Mouse (Mus musculus) c-Kit-positive CD71-positive TER-119-positive erythroid progenitor cells, embryonic 14.5 days (primary cell): ENCODE measurements at regions not wholly inside any gene's neighbourhood (a gene's known extent, or its start where the extent isn't known, plus 50 kb on each side); places are given as distances from the start of the nearest gene placed in this dataset.
A peak's percentile ranks its signal among the peaks of the same experiment; 100 is the strongest.

Experiments used
- DNase-seq: peaks from one replicate; pipeline ENCODE4 v3.0.0-alpha.2; 2013; ENCODE audit warnings: low spot score

DNA sequence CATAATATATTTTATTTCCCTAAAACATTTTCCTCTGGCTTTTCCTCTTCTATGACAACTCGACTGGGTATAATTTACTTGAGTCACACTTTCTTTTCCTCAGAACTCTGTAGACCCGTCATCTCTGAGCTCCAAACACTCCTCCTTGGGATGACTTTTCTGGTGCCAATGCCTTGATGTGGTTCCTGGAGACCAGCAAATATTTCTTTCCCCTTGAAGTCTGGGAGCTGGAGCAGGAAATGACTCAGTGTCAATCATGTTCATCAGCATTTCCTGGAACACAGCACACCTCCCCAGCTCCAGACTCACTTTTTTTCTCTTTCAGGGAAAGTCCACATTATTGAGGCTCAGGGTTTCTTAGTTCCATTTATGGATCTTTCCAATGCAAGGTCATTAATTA is 197.3 kb upstream of the Irx3 start:
- no peak for DNase-seq

DNA sequence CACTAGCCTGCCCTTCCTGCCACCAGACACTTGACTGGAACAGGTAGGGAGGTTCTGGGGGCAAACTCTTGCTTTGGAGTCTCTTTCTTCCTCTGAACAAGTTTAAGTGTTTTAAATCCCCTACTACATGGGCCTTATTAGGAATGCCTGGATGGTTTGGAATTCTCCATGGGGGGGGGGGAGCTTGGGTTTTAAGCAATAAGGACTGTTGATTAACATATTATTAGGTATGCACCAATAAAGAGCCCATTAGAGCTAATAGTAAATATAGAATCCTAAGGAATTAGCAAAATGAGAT is 196.0 kb upstream of the Irx3 start:
- DNase-seq, result no peak

DNA sequence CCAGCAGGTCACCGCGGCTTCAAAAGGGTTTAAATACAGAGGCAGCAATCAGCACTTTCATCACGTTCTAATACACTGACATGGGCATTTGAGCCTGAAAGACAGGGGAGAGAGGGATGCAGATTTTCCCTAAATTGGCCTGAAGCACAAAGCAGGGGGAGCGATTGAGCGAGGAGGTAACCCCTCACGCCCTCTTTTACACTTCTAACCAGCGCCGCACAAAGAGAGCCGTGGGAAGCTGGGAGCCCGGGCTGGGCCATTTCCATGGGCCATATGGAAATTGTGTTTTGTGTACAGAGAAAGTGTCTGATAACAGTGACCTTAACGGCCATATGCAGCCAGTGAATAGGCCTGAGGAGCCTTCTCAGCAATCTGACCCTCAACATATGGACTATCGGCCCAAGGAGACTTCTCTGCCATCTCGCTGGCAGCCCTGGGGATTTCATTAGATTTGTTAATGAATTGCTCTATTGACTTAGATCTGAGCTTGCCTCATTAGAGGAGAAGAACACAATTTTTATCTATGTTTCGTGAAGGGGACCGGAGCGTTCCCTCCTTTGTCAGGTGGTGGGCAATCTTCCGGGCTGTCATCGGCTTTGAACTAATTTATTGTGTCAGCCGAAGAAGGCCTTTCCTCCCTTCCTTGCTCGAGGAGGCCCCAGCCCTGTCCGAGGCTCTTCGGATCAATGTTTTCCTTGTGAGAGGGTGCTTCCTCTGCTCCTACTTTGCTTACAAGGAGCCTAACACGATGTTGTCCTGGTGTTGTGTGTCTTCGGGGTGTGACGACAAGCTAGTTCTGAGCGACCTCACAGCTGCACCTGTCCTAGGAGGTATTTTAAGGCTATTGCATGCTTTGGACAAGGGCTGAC is 195.4 kb upstream of the Irx3 start:
- no peak for DNase-seq

DNA sequence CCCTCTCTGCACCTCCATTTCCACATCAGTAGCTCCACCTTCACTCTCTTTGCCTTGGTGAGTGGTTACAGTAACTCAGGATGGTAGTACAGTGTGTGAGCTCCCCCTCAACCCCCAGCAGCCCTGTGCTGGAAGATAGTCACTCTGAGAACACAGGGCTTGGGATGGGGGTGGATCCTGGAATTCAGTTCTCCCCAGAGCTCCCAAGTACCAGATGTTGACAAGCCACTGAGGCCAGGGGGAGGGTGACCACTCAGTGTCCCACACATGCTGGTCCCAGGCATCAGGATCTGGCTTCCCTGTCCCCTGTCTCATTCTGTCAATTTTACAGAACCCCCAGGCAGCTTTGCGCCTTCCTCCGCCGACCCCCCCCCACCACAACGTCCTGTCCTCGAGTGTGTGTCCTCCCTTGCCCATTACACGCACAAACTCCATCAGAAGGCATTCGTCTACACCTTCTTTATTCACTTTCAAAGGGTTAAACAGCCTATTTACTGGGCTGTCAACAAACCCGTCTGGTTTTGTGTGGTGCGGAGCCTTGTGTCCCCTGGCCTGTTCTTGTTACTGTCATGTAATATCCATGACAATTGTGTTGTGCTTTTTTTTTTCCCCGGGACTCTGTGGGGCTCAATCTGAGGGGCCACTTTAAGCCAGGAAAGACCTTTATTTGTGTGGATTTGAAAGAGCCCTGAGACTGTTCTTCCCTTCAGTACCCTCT is 194.6 kb upstream of the Irx3 start:
- no peak for DNase-seq

DNA sequence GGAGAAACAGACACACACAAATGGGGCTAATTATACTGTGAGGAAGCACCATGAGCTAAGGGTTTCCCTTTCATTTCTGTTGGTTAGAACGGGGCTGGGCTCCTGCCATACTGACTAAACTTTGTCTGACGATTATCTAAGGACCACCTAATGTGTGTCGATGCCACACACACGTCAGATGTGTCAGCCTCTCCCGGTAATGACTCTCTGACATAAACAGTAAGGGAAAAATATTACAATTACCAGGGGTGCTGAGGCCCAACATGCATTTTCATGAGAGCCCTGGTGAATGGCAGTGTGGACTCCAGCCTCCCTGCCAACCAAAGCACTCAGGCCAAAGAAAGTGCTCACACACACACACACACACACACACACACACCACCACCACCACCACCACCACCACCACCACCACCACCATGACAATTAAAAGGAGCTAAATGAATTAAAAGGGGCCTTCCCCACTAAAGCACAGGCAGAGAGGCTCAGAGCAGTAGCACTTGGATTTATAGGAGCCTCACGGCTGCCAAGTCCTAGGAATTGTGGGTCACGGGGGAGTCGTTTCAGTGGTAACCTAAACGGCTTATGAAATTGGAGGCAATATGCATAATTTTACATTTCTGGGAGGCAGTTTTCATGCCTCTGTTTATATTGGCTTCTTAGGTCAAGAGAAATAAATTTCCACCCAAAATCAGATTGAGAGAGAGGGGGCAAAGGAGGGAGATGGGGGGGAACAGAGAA is 193.7 kb upstream of the Irx3 start:
- DNase-seq, result no peak

DNA sequence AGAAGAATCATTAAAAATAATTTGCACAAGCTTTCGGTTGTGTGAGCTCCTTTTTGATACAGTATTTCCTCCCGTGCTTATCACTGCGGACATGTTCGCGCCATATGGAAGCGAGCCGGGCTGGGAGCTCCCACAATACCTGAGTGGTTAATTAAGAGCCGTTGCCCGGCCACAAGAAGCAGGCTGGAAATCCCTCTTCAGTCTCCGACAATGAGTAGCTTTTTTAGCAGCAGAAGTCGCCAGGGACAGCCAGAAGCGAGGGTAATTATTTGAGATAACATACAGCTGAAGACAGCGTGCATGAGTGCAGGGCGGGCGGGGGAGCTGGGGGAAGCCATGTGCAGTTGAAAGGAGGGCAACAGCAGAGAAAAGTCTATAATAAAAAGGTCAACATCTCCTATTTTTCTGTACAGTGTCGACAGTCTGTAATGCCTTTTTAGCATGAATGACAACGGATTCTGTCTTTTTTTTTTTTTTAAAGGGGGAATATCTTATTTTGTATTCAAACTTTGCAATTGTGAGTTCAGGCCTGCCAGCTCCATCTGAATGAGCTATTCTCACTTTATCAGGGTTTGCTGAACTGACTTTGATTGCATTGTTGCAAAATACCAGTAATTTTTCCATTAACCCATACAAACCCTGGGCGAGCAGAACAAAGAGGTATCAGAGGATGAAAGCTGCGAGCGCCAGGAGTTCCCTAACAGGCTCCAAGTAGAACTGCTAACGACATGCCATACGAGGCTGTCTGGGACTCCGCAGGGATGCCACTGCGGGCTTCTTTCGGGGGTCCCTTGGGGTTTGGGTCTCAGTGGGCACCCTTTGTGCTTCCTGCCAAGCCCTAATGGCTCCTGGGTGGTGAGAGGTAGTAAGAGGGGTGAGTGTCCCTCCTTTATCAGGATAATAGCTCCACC is 189.9 kb upstream of the Irx3 start:
- no peak for DNase-seq

DNA sequence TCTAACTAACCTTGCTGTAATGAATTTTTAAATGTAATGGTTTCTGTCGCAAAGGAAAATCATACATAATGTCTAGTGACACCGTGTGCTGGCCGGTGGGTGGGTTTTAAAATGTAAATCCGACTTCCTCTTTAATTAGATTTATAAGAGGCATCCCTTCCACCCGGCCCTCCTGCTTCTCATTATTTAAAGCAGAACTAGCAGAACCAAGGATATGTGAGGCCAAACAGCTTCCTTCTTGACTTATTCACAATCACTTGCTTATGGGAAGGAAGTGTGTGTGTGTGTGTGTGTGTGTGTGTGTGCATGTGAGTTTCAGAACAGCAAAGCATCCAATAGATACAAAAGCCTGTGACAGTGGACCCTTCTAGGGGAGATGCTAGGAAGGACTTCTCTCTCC is 189.1 kb upstream of the Irx3 start:
- no peak for DNase-seq

DNA sequence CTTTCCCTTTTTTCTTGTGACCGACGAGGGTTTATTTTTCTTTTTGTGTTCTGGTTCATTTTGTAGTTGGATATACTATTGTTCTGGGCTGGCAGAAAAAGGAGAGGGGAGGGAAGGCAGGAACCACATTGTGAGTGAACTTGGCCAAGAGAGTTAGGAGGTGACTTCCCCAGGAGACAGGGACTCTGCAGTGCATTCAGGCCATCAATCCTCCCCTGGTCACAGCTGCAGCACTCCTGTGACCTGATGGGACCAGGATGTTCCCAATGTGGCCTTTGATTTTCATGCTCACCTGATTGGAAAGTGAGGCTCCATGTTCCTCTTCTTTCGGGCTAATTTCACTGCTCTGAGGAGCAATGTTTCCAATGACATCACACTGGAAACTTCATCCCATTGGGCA is 188.2 kb upstream of the Irx3 start:
- DNase-seq, result no peak

DNA sequence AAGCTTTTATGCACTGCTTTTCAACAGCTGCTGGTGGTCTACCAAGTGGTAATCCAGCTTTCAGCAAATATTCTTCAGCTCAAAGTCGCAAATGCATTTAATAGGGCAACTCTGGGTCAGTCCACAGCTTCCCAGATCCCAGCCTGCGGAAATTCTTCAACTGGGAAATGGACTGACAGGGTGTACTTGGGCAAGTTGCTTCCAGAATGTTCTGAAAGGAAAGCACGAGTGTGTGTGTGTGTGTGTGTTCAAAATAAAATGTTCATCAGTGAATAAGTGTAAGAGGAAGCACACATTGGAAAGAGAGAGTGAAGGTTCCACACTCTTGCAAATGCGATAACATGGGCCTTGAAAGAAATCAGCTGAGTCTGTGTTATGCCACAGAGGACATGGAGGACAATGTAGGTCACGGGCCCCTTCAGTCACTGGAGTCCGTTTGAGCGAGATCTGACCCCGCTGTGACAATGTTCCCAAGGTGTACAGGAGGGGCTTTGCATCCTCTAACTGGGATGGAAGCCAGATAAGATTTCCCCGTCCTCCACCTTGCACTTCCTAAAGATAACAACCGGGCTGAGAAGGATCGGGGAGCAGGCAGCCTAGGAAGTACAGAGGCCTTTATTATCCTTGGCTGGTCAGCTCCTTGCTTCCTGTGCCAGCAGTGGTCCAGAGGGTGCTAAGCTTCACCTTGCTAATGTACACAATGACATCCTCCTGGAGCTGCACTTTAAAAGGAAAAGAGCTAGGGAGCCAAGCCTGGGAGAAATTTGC is 187.2 kb upstream of the Irx3 start:
- DNase-seq, result no peak

DNA sequence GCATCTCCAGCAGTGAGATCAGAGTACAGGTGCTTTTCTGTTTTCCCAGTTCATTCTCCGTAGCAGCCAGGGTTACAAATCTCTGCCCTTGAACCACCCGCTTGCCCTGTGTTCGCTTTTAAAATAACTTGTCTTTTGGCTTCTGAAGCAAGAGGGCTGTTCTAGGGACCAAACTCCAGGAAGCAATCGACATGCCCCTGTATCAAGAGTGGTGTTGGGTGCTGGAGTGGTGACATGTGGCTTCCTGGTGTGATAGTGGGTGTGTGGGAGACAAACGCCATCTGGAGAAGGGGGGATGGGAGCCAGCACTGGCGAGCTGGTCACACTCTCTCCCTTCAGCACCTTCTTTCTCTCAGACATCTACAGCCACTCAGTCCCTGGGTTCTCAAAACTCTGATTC is 186.0 kb upstream of the Irx3 start:
- no peak for DNase-seq

DNA sequence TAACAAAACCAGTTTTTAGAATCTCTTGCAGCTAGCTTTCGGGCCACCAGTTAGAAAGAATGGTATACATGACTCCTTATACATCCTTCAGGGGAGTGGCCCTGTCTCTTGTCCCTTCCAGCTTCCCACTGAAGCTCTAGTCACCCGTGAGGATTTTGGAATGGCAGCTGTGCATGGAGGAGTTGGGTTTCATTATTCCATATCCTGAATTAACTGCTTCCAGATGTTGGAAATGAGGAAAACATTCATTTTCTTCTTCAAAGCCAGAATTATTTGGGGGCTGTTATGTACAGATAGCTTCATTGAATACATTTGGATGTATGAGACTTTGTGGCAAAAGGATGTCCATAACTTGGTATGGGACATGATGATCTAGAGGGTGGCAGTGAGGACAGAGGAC is 181.3 kb upstream of the Irx3 start:
- DNase-seq, result no peak

DNA sequence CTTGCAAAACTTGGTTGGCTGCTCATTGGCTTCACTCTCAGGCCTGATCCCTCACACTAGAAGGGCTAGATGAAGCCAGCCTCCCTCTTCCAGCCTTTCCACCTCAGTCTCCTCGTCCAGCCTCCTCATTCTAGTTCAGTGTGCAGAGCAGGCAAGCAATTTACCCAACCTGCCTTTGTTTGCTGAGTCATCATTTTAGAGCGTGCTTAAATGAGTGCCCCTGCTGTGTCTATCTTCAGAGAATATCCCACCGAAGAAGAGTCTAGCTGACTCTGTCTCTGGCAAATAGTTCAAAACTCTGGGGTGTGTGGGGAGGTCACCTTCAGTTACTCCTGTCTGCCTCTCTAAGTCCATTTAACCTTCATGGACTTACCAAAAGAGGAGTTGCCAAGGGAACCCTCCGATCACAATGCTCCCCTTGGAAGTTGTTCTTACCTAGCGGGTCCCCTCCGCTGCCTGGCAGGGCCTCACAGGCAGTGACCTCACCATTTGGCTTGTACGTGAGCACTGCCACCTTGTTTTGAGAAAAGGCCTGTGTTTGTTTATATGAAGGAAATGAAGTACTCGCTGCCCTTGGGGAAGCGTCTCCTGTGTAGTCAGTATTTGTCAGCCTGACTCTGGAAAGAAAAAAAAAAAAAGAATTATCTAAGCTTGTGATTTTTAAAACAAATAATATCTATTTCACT is 175.2 kb upstream of the Irx3 start:
- no peak for DNase-seq

DNA sequence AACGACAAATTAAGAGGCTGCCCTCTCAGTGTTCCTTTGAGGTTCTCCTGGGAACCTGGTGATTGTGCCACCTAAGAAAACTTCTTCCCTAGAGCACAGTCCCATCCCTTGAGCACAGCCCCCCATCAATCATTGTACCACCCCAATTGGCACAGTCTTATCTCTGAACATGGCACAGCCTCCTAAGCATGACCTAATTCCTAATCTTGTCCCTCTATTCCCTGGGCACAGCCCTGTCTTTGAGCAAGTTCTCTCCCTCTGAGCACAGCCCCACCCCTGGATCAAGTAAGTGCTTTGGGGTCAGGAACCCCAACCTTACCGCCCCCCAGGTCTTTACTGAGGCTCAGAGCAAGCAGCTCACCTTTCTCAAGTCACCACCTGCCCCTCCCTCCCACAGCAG is 173.6 kb upstream of the Irx3 start:
- no peak for DNase-seq

DNA sequence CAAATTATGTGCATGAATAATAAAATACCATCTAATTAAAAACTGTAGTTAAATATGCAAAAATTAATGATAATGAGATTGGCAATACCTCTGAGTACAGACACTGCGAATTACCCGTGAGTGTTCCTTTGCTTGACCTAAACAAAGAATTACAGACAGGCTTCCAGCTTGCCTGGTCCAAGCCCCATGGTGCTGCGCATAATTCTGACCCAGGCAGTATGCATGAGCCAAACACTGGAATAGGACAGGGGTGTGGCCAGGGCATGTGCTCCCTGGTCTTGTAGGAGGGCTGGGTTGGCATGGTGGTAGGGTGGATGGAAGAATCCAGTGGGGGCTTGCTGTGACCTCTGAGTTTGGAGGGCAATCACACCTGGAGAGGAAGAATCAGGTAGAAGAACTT is 172.8 kb upstream of the Irx3 start:
- no peak for DNase-seq

DNA sequence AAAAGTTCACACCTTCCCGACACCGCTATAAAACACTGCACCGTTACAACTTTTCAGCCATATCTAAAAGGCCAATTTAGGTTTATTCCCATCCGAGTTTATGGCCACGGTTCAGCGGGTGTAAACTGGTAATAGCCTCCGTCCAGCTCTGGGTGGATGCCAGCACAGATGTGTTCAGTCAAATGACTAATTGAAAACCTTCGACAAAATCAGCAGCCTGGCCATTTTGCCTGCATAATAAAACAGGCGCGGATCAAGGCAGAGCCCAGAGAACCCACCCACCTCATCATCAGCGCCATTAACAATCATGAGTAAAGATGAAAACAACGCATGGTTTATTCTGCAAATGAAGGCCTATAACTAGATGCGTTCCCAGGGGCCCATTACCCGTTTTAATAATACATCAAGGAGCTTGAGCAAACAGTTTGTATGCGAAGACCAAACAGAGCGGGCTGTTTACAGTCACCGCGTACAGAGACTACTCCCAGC is 172.1 kb upstream of the Irx3 start:
- no peak for DNase-seq

DNA sequence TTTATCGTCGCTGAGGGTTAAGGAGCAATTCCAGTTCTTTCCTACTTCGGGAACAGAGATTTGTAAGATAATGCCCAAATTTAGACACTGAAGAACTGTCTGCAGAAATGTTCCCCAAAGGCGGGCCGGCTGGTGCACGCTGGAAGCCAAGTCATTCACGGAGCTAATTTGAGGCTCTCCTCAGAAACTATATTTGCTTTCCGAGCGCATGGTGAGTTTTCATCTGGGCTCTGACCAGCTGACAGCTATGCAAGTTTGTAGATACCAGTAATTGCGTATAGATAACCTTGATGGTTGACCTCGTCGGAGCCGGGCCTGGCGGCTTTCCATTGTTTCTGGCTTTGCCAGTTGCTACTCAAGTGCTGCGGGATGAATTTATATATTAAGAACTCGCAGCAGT is 165.5 kb upstream of the Irx3 start:
- no peak for DNase-seq

DNA sequence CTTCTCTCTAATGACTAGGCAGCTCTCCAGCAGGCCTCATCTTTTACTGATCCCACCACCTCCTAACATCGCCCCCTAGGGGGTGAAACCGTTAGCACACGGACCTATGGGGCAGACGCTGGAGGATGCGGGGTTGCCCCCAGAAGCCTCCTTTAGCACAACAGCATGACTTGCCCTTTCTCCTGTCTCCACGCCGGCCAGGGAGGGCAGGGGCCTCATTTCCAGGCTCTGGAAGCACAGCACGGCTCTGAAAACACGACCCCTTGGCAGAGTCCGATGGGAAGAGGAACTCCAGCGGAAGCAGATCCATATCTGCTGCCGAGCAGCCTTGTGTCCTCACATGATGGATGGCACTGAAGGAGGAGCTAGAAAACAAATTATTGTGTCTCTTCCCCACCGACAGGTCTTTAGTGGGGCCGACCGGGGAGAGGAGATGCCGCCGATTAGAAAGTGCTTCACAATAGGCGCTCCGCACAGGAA is 165.1 kb upstream of the Irx3 start:
- DNase-seq, result peak; percentile 7

DNA sequence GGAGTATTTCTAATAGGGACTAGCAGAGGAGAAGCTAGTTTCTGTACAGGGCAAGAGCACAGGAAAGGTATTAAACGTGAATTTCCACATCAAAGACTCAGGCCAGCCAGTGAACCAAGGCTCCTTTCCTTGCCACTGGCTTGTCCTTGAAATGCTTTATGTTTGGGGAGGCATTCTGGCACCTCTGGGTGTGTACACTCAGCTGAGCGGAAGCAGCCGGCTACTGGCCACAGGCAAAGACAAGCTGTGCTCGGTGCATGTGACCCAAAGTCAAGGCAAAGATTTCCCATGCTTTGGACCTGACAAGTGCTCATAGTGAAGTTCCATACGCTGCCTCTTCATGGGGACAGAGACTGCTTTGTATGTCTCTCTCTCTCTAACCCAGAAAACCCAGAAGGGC is 159.8 kb upstream of the Irx3 start:
- no peak for DNase-seq

DNA sequence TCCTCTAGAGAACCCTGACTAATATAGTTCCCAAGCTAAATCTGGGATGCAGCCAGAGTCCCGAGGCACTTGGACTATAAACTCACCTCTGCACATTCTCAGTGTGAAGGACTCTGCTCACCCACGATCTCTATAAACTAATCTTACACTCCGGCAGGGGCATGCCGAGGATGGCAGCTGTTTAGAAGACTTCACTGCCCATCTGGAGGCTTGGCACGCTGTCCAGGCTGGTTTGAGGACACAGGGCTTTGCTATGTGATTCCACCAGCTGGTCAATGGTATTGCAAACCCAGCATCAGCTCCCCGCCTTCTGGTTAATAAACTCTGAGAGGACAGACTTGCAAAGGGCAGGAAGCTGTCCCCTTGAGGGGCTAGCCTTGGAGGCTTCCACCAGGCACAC is 153.3 kb upstream of the Irx3 start:
- no peak for DNase-seq

DNA sequence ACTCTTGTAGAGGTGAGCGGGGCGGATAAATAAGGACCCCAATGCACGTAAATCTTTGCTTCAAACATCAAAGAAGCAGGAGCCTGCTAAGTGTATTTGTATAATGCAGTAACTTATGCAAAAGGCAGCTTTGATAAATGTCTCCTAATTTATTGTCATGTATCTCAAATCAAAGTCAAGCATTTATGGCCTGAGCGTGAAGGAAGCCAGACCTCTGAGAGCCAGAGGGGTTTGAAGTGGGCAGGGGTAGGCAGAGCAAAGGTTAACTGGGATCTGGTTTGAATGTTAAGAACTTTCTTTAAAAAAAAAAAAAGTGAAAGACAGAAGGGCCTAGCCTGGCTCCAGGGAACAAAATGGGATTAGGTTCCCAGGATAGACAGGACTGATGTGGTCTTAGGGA is 151.1 kb upstream of the Irx3 start:
- DNase-seq, result no peak
